Mouse (Mus musculus) liver, embryonic 16.5 days (tissue): ENCODE results near the gene Nkd2. TPM values are rescaled to one million over a fixed set of nuclear protein-coding genes. Genes with fewer than 3 reads are reported as not detected.

Experiments used
- ATAC-seq: fragments of 200-750 bp; cut with Nextera tagmentation; 2 replicates; pipeline ENCODE4 v1.8.0; 2017; ENCODE audit warnings: low read depth, mild to moderate bottlenecking, moderate number of reproducible peaks, moderate library complexity
- H3K27ac ChIP-seq: fragments of 300-500 bp; sonication (generic); 2 replicates; pipeline ENCODE4 v1.5.1; 2014; ENCODE audit warnings: mild to moderate bottlenecking, low read length
- H3K27me3 ChIP-seq: fragments of 300-500 bp; sonication (generic); 2 replicates; pipeline ENCODE4 v1.6.1; 2014; ENCODE audit warnings: low read depth, low read length, mixed read lengths; ENCODE audit not compliant: control insufficient read depth, insufficient read depth
- H3K36me3 ChIP-seq: fragments of 300-500 bp; sonication (generic); 2 replicates; pipeline ENCODE4 v1.6.1; 2014; ENCODE audit warnings: mild to moderate bottlenecking; ENCODE audit not compliant: control insufficient read depth, insufficient read depth
- H3K4me1 ChIP-seq: fragments of 300-500 bp; sonication (generic); 2 replicates; pipeline ENCODE4 v1.6.1; 2014; ENCODE audit warnings: low read depth, low read length, mixed read lengths; ENCODE audit not compliant: control insufficient read depth
- H3K4me2 ChIP-seq: fragments of 300-500 bp; sonication (generic); 2 replicates; pipeline ENCODE4 v1.6.1; 2014; ENCODE audit warnings: low read depth, low read length, mixed read lengths
- H3K4me3 ChIP-seq: fragments of 300-500 bp; sonication (generic); 2 replicates; pipeline ENCODE4 v1.5.1; 2014; ENCODE audit warnings: low read depth, mild to moderate bottlenecking, low read length
- H3K9ac ChIP-seq: fragments of 300-500 bp; sonication (generic); 2 replicates; pipeline ENCODE4 v1.6.1; 2014; ENCODE audit warnings: low read depth, low read length
- H3K9me3 ChIP-seq: fragments of 300-500 bp; sonication (generic); replicated peaks from 2 replicates; pipeline ENCODE4 v1.6.1; 2016; ENCODE audit warnings: low read length; ENCODE audit not compliant: control insufficient read depth
- WGBS: fragments of 180-500 bp; shearing (Covaris S2); extraction: QIAGEN DNeasy Blood & Tissue Kit; methylation state at CpG from one replicate; pipeline ENCODE4 v1.1.7; 2014; ENCODE audit not compliant: insufficient replicate concordance; 5-methylcytosine and 5-hydroxymethylcytosine counted together
- polyA plus RNA-seq: library from polyadenylated mRNA; unstranded; fragments of >200 nt; fragmentation: Nextera tagmentation; extraction: Ambion mirVana; gene quantifications from 2 replicates; pipeline ENCODE4 v1.2.1, GENCODE M21; 2015

Gene Nkd2
- polyA plus RNA-seq: 0.11 and 0.19 TPM in 2 replicates

DNA sequence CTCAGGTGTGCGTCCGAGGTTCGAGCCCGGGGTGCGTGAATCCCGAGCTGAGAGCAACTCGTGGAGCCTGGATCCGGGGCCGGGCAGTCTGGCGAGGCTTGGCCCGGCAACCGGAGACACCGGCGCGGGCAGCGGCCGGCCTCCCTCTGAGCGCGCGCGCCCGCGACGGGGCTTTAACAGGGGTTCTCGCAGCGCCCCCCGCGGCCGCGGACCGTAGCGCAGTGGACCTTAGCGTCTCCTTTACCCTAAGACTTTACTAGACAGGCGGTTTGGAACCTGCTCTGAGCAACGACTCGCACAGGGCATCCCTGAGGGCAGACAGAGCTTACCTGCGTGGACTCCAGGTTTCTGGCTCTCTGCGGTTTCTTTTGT lies at the start of gene Nkd2:
Nkd2 (minus strand) TSS at position 167 of the 372 bp plus-strand sequence.
- Histone ChIP-seq H3K9ac (no peak within 1 kb of the TSS), H3K4me1 (no peaks in the 10 kb centered on the region)
- 1% methylated on average over 38 of the region's 38 CpGs for WGBS

DNA sequence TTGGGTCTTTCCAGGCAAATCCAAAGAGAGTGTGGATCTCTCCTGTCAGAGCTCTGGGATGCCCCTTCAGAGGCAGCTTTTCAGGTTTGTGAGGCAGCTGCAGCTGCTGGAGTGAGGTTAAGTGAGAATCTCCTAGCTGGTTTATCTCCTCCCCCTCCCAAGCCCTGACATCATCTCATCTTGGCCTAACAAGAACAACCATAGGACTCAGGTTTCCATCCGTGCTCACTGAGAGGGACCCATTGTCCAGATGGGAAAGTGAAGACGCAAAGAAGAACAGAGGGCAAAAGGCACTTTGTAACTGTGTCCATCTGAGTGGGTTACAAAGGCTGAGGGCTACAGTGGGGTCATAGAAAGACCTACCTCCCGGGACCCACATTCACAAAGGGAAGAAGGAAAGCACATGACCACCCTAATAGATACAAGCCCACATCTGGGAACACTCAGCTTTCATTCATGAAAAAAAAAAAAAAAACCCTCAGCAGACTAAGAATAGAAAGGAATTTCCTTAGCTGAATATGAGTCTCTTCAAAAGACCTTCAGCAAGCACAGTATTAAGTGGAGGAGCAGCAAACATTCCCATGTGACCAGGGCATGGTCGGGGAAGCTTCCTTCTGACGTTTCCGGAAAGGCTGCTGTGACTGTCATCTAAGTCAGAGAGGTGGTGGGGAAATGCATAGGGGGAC lies 45.2 kb upstream of the Nkd2 start:
- 43% methylated on average over 6 of the region's 6 CpGs for WGBS
- Histone ChIP-seq H3K4me3 (no peak overlapping the region), H3K9me3 (no peaks in the 10 kb centered on the region), H3K4me2 (no peak overlapping the region), H3K27ac (no peak overlapping the region), H3K36me3 (no peaks in the 10 kb centered on the region), H3K27me3 (no peaks in the 10 kb centered on the region), H3K9ac (no peak overlapping the region), H3K4me1 (no peaks in the 10 kb centered on the region)
- ATAC-seq: peak; percentile 21; the same call in 1 of the 2 replicates

More for the DNA sequence above, at the start of gene Nkd2:
- no peak within 1 kb of the TSS for H3K27ac ChIP-seq
- H3K36me3 ChIP-seq: no peaks in the 10 kb centered on the region
- ATAC-seq: peak; percentile 39; the same call in 1 of the 2 replicates
- H3K4me3 ChIP-seq: peak within 1 kb of the TSS; percentile 54
- peak within 1 kb of the TSS; percentile 69 for H3K4me2 ChIP-seq
- H3K27me3 ChIP-seq: peaks cover 28% of the 10 kb centered on the region
- no peaks in the 10 kb centered on the region for H3K9me3 ChIP-seq

DNA sequence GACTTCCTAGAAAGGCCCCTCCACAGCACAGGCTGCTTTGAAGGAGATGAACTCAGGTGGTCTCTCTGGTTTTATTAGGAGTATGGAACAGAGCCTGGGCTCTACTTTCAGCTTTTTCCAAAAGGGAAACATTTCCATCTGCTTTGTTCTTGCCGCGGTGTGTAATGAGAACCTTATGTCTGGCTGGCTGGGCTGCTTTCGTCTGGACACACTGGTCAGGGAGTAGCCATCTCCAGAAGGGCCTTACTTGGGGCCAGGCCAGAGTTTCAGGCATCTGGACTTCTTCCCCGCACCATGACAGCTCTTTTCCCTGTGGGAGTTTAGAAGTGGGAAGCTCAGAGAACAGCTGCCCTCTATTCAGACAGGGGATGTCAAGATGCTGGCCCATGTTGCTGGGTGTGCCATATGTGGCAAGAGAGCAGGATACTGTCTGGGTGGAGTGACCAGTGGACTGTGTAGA lies 40.0 kb upstream of the Nkd2 start:
- H3K27ac ChIP-seq: no peak overlapping the region
- WGBS: 66% methylated on average over 4 of the region's 4 CpGs
- H3K36me3 ChIP-seq: no peaks in the 10 kb centered on the region
- ATAC-seq: no peak
- H3K4me2 ChIP-seq: no peak overlapping the region
- no peaks in the 10 kb centered on the region for H3K9me3 ChIP-seq
- H3K4me1 ChIP-seq: no peaks in the 10 kb centered on the region
- H3K27me3 ChIP-seq: no peaks in the 10 kb centered on the region
- no peak overlapping the region for H3K4me3 ChIP-seq
- no peak overlapping the region for H3K9ac ChIP-seq

DNA sequence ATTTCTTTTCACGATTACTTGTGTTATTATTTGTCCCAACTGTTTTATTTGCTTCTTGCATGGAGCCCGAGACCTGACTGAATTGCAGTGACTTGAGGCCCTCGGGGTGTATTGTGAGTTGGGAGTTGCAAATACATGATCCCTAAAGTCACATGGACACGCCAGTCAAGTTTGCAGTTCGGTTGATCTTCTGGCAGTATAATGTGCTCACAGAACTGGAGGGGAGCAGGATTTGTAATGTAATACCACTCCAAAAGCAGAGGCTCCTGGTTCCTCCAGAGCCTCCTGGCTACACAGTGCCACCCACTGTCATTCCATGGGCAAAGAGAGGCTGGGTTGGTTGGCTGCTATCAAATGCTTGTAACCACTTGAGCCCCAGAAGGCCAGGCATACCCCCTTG lies 39.2 kb upstream of the Nkd2 start:
- H3K4me2 ChIP-seq: no peak overlapping the region
- no peak for ATAC-seq
- H3K27ac ChIP-seq: no peak overlapping the region
- H3K9me3 ChIP-seq: no peaks in the 10 kb centered on the region
- 58% methylated on average over 5 of the region's 5 CpGs for WGBS
- H3K4me1 ChIP-seq: no peaks in the 10 kb centered on the region
- no peak overlapping the region for H3K4me3 ChIP-seq
- no peaks in the 10 kb centered on the region for H3K36me3 ChIP-seq
- no peak overlapping the region for H3K9ac ChIP-seq
- H3K27me3 ChIP-seq: no peaks in the 10 kb centered on the region

DNA sequence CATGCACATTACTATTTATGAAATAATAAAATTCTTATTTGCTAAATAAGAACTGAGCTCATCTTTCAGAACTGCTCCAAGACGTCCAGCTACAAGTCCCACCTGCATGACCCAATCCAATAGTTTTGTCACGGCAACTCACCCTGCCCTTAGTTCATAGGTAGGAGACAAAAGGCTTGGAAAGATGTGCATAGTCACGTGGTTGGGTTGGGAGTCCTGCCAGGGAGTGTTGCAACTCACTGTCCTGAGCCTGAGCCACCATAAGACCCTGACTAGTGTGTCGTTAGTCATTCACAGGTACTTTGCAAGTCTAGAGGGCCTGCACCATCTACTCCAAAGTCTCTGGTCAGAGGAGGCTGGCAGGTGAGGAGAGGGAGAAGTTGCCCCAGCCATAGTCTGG lies 38.6 kb upstream of the Nkd2 start:
- H3K4me1 ChIP-seq: no peaks in the 10 kb centered on the region
- 43% methylated on average over 4 of the region's 4 CpGs for WGBS
- no peak overlapping the region for H3K4me3 ChIP-seq
- peak; percentile 53; the same call in 1 of the 2 replicates for ATAC-seq
- H3K27ac ChIP-seq: no peak overlapping the region
- no peaks in the 10 kb centered on the region for H3K36me3 ChIP-seq
- H3K27me3 ChIP-seq: no peaks in the 10 kb centered on the region
- H3K9ac ChIP-seq: no peak overlapping the region
- no peak overlapping the region for H3K4me2 ChIP-seq
- no peaks in the 10 kb centered on the region for H3K9me3 ChIP-seq

DNA sequence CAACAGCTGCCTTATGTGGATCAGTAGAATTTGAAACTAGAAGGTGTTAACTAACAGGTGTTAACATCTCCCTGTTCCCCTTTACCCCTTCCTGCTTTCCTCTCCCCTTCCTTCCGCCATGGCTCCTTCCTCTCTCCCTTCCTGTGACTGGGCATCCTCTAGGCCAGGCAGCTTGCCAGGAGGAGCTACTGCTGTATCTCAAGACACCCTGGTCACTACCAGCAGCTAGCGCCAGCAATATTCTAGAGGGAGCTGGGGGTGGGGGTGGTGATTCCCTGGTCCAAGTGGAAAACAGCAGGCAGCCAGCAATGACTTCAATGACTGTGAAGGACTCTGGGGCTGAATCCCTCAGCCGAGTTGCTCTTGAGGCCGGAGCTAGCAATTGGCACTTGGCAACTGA lies 38.2 kb upstream of the Nkd2 start:
- WGBS: 60% methylated on average over 4 of the region's 4 CpGs

DNA sequence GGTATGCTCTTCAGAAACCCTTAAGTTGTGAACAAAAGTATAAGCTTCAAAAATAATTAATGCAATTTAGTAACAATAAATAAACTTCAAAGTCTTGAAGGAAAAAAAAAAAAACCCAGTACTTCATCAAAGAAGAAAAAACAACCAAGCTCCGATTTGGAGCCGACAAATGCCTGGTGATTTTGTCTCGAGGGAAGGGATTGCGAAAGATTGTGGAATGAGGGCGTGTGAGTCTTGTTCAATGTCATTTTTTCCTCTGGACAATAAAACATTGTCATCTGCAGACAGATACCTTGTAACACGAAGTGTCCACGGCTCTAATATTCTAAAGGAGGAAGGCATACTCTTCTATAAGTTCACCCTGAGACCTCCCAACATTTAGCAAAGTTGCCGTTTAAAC lies 33.9 kb upstream of the Nkd2 start:
- H3K36me3 ChIP-seq: no peaks in the 10 kb centered on the region
- ATAC-seq: no peak
- H3K4me3 ChIP-seq: no peak overlapping the region
- no peak overlapping the region for H3K9ac ChIP-seq
- H3K27ac ChIP-seq: no peak overlapping the region
- no peaks in the 10 kb centered on the region for H3K4me1 ChIP-seq
- 64% methylated on average over 8 of the region's 8 CpGs for WGBS
- H3K27me3 ChIP-seq: no peaks in the 10 kb centered on the region
- no peak overlapping the region for H3K4me2 ChIP-seq
- H3K9me3 ChIP-seq: no peaks in the 10 kb centered on the region

More for the DNA sequence above, 38.2 kb upstream of the Nkd2 start:
- no peaks in the 10 kb centered on the region for H3K27me3 ChIP-seq
- no peak overlapping the region for H3K4me2 ChIP-seq
- ATAC-seq: no peak
- no peak overlapping the region for H3K27ac ChIP-seq
- H3K36me3 ChIP-seq: no peaks in the 10 kb centered on the region
- H3K4me1 ChIP-seq: no peaks in the 10 kb centered on the region
- no peaks in the 10 kb centered on the region for H3K9me3 ChIP-seq
- no peak overlapping the region for H3K9ac ChIP-seq
- H3K4me3 ChIP-seq: no peak overlapping the region

DNA sequence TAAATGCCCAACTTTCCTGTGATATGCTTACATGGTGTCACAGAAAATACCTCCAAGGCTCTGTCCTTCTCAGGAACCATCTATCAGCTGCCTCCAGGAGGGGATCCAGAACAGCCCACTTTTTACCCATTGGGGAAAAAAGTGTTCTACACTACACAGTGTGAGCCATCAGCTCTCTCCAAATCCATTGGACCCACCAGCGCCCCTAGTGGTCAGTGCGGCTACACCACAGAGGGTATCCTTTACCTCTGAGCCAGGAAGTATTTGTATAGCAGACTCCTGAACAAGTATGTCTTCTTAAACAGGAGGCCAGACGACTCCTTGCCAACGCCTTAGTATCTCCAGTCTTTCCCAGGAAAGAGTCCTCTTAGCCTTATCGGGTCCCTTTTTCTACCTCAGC lies 32.4 kb upstream of the Nkd2 start:
- H3K4me2 ChIP-seq: no peak overlapping the region
- no peak for ATAC-seq
- H3K4me3 ChIP-seq: no peak overlapping the region
- H3K9ac ChIP-seq: no peak overlapping the region
- no peaks in the 10 kb centered on the region for H3K4me1 ChIP-seq
- H3K9me3 ChIP-seq: no peaks in the 10 kb centered on the region
- no peak overlapping the region for H3K27ac ChIP-seq
- H3K27me3 ChIP-seq: no peaks in the 10 kb centered on the region
- H3K36me3 ChIP-seq: no peaks in the 10 kb centered on the region
- WGBS: 57% methylated on average over 5 of the region's 5 CpGs

DNA sequence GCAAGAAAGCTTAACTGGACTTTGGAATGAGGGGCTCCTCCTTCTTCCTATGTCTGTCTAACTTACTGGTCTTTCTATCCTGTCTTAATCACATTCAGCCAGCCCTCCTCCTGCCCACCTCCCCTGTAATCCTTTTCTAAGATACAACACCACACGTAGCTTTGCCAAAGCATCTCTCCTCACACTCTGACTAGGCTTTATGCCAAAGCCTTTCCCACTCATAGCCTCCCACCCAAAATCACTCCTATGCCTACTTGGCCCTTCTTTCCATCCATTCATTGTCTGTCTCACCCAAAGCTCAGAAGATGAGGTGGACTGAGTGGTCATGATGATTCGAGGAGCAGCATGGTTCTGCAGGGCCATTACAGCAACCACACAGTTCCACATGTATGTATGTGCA lies 24.7 kb upstream of the Nkd2 start:
- H3K27ac ChIP-seq: no peak overlapping the region
- H3K36me3 ChIP-seq: no peaks in the 10 kb centered on the region
- no peak overlapping the region for H3K4me2 ChIP-seq
- ATAC-seq: no peak
- no peaks in the 10 kb centered on the region for H3K9me3 ChIP-seq
- 41% methylated on average over 2 of the region's 2 CpGs for WGBS
- H3K4me3 ChIP-seq: no peak overlapping the region
- H3K9ac ChIP-seq: no peak overlapping the region
- H3K27me3 ChIP-seq: no peaks in the 10 kb centered on the region
- H3K4me1 ChIP-seq: no peaks in the 10 kb centered on the region
